Mouse (Mus musculus) lung, postnatal 0 days (tissue): ENCODE measurements at regions not wholly inside any gene's neighbourhood (a gene's known extent, or its start where the extent isn't known, plus 50 kb on each side); places are given as distances from the start of the nearest gene placed in this dataset.
A peak's percentile ranks its signal among the peaks of the same experiment; 100 is the strongest.

ENCODE experiments used
- ATAC-seq: fragments of 200-750 bp; cut with Nextera tagmentation; 2 replicates; pipeline ENCODE4 v1.8.0; 2017; ENCODE audit warnings: moderate library complexity
- DNase-seq: peaks from one replicate; pipeline ENCODE4 v3.0.0-alpha.2; 2016; ENCODE audit warnings: low spot score
- H3K27ac ChIP-seq: fragments of 300-500 bp; sonication (generic); 2 replicates; pipeline ENCODE4 v1.5.1; 2014; ENCODE audit warnings: antibody characterized with exemption, mild to moderate bottlenecking, low read length, mixed read lengths
- H3K27me3 ChIP-seq: fragments of 300-500 bp; sonication (generic); replicated peaks from 2 replicates; pipeline ENCODE4 v1.6.1; 2014; ENCODE audit warnings: low read length, mixed read lengths; ENCODE audit not compliant: insufficient read depth
- H3K36me3 ChIP-seq: fragments of 300-500 bp; sonication (generic); 2 replicates; pipeline ENCODE4 v1.6.1; 2014; ENCODE audit warnings: low read length, mixed read lengths; ENCODE audit not compliant: insufficient read depth
- H3K4me1 ChIP-seq: fragments of 300-500 bp; sonication (generic); 2 replicates; pipeline ENCODE4 v1.6.1; 2014; ENCODE audit warnings: antibody characterized with exemption, low read depth, low read length, mixed read lengths; ENCODE audit not compliant: insufficient read depth
- H3K4me2 ChIP-seq: fragments of 300-500 bp; sonication (generic); replicated peaks from 2 replicates; pipeline ENCODE4 v1.6.1; 2014; ENCODE audit warnings: low read depth, mild to moderate bottlenecking, low read length, moderate library complexity, mixed read lengths
- H3K4me3 ChIP-seq: fragments of 300-500 bp; sonication (generic); 2 replicates; pipeline ENCODE4 v1.5.1; 2014; ENCODE audit warnings: low read depth, low read length
- H3K9ac ChIP-seq: fragments of 300-500 bp; sonication (generic); replicated peaks from 2 replicates; pipeline ENCODE4 v1.6.1; 2014; ENCODE audit warnings: low read depth, mild to moderate bottlenecking
- H3K9me3 ChIP-seq: fragments of 300-500 bp; sonication (generic); 2 replicates; pipeline ENCODE4 v1.6.1; 2016; ENCODE audit warnings: low read length, mixed read lengths
- CTCF ChIP-seq: IDR thresholded peaks from 2 replicates; pipeline ENCODE4 v1.5.1; 2016; ENCODE audit warnings: antibody characterized with exemption, mild to moderate bottlenecking
- EP300 ChIP-seq: IDR thresholded peaks from 2 replicates; pipeline ENCODE4 v1.6.1; 2016; ENCODE audit warnings: antibody characterized with exemption, mild to moderate bottlenecking, control low read depth
- WGBS: fragments of 180-500 bp; shearing (Covaris S2); extraction: QIAGEN DNeasy Blood & Tissue Kit; methylation state at CpG from one replicate; pipeline ENCODE4 v1.1.7; 2014; 5-methylcytosine and 5-hydroxymethylcytosine counted together

DNA sequence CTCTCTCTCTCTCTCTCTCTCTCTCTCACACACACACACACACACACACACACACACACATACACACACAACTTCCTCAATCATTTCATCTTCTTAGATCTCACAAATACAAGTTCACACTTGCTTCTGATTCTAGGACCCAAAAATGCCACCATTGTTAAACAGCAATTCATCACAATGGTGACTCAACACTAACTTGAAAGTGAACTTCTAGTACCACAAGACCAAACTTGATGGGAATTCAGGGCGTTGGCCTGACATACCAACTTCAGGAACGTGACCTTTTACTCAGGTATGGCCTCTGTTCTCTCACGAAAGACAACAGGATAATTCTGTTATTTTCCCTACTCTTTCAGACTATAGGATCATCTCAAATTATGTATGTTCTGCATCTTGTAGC, 157.5 kb upstream of the Gm26657 start:
- no peaks in the 10 kb centered on the region for H3K4me1 ChIP-seq
- TF ChIP-seq EP300 (no peak), CTCF (no peak)
- H3K27me3 ChIP-seq: no peaks in the 10 kb centered on the region
- DNase-seq (no peak), ATAC-seq (no peak)
- H3K27ac ChIP-seq: no peak overlapping the region
- no peak overlapping the region for H3K9ac ChIP-seq
- no peaks in the 10 kb centered on the region for H3K36me3 ChIP-seq
- H3K4me2 ChIP-seq: no peak overlapping the region
- H3K9me3 ChIP-seq: no peaks in the 10 kb centered on the region
- H3K4me3 ChIP-seq: no peak overlapping the region
- whole genome bisulfite sequencing: 77% methylated on average over 3 of the region's 3 CpGs

DNA sequence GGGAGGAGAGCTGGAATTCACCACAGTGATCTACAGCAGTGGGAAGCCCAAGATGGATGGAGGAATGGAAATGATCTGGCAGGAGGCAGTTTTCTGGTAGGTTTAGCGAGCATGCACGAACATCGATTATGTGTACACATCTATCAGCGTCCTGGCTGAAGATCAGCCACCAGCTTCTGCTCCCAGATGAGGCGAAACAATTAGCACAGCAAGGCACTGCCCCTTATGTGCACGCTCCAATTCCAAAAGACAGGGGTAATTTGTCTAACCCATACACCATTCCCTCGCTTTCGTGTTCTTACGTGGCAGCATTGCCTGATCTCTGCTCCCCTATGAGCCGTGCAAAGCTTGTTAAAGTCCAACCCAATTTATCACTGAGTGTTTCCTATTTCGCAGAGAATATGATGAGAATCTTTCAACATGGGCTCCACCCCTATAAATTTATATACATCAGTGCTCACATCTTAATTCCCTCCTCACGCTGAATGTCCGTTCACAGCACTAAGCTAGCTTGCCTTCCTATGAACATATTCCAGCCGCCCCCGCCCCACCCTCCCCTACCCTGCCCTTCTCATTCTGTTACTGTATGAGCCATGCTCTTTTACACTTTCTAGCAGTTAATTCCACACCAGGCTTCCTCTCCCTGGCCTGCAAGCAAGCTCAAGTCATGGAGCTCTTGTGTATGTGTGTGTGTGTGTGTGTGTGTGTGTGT, 162.9 kb upstream of the Gm26657 start:
- Histone ChIP-seq H3K9me3 (no peaks in the 10 kb centered on the region), H3K36me3 (no peaks in the 10 kb centered on the region), H3K27ac (no peak overlapping the region), H3K9ac (no peak overlapping the region), H3K27me3 (no peaks in the 10 kb centered on the region), H3K4me3 (no peak overlapping the region), H3K4me2 (no peak overlapping the region), H3K4me1 (no peaks in the 10 kb centered on the region)
- TF ChIP-seq EP300 (no peak), CTCF (no peak)
- ATAC-seq (no peak), DNase-seq (no peak)
- WGBS: 83% methylated on average over 15 of the region's 15 CpGs

DNA sequence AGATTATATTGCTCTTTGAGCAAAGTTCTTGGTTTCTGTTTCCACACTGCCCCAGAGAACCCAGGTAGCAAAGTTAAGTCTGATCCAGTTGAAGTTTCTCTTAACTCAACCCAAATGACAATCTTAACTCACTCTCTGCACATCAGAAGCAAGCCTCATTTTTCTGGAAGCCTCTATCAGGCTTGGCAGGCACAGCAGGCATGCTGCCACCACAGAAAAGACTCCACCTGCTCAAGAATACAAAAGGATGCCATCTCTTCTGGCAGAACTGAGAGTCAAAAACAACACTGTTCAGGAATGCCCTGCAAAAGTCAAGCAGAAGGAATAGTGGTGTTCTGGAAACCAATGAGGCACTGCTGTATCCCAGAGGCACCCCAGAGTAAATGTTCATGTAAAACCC, 187.7 kb upstream of the Gm26657 start:
- H3K27ac ChIP-seq: no peak overlapping the region
- no peak overlapping the region for H3K9ac ChIP-seq
- ATAC-seq (no peak), DNase-seq (no peak)
- H3K4me2 ChIP-seq: no peak overlapping the region
- H3K4me1 ChIP-seq: no peaks in the 10 kb centered on the region
- no peaks in the 10 kb centered on the region for H3K9me3 ChIP-seq
- TF ChIP-seq EP300: no peak
- TF ChIP-seq CTCF: no peak
- no peaks in the 10 kb centered on the region for H3K27me3 ChIP-seq
- no peaks in the 10 kb centered on the region for H3K36me3 ChIP-seq
- H3K4me3 ChIP-seq: no peak overlapping the region

DNA sequence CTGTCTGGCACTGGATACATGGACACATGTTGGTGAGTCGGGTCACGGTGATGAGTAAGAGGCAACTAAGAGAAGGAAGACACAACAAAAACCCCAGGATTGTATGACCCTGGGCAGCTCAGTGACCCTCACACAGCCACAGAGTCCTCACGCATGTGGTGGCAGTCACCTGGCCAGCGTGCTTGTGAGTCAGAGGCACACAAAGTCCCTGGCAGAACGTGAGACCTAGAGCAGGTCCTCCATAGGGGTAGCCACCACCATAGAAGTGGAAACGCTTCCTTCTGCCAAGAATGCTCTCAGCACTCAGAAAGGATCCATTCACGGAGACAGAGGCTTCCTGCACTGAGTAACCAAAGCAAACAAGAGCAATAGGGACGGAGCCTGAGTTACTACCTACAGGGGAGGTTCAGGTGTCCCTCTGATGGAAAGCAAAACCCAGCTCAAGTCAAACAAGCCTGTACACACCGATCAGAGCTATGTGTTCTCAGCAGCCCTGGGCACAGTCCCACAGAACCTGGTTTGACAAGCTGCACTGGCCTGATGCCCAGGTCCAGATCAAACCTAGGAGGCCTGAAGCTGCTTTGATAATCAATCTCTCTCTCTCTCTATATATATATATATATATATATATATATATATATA, 206.4 kb upstream of the Gm26657 start:
- WGBS: 71% methylated on average over 9 of the region's 9 CpGs
- Histone ChIP-seq H3K9me3 (no peaks in the 10 kb centered on the region), H3K4me3 (no peak overlapping the region), H3K36me3 (no peaks in the 10 kb centered on the region), H3K4me1 (no peaks in the 10 kb centered on the region), H3K27ac (no peak overlapping the region), H3K9ac (no peak overlapping the region), H3K4me2 (no peak overlapping the region), H3K27me3 (no peaks in the 10 kb centered on the region)
- peak; percentile 57 for ATAC-seq
- DNase-seq: peak; percentile 5
- no peak for TF ChIP-seq CTCF
- no peak for TF ChIP-seq EP300

DNA sequence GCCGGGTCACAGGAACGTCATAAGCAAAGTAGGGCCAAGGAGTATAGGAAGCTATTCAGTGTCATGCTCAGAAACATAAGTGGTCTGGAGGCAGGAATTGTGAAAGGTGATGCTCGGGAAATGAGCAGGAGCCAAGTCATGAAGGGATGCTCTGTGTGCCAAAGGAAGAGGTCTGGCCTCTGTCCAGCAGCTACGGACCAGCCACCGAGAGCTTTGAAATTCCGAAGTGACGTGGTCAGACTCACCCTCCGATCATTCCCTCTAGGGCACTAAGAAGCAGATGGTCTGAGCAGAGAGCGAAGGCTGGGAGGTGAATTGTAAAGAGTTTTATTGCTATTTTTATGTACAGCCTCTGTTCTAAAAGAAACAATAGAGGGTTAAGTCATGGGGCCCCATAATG, 206.9 kb upstream of the Gm26657 start:
- no peak for TF ChIP-seq EP300
- TF ChIP-seq CTCF: no peak
- Histone ChIP-seq H3K27ac (no peak overlapping the region), H3K9ac (no peak overlapping the region), H3K4me2 (no peak overlapping the region), H3K9me3 (no peaks in the 10 kb centered on the region), H3K4me3 (no peak overlapping the region), H3K36me3 (no peaks in the 10 kb centered on the region), H3K4me1 (no peaks in the 10 kb centered on the region), H3K27me3 (no peaks in the 10 kb centered on the region)
- 41% methylated on average over 9 of the region's 9 CpGs for WGBS
- ATAC-seq (no peak), DNase-seq (no peak)

DNA sequence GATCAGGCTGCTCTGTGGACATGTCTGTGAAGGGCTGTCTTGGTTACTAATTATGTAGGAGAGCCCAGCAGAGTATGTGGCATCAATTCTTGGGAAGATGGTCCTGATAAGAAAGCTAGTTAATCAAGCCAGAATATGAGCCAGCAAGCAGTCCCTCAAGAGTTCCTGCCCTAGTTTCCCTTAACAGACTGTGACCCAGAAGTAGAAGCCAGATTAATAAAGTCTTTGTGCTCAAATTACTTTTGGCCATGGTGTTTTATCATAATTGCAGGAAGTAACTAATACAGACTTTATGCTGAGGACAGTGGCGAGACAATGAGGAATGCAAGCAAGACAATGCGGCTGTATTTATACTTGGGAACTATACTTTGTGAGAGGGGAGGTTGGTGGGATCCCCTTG, 211.3 kb upstream of the Gm26657 start:
- H3K36me3 ChIP-seq: no peaks in the 10 kb centered on the region
- no peaks in the 10 kb centered on the region for H3K4me1 ChIP-seq
- 59% methylated on average over 2 of the region's 2 CpGs for WGBS
- H3K27me3 ChIP-seq: no peaks in the 10 kb centered on the region
- H3K27ac ChIP-seq: no peak overlapping the region
- H3K4me3 ChIP-seq: no peak overlapping the region
- H3K9ac ChIP-seq: no peak overlapping the region
- TF ChIP-seq CTCF (no peak), EP300 (no peak)
- ATAC-seq (no peak), DNase-seq (no peak)
- no peak overlapping the region for H3K4me2 ChIP-seq
- no peaks in the 10 kb centered on the region for H3K9me3 ChIP-seq
